Mouse (Mus musculus): ENCODE measurements around the gene Mad2l1.

The Mad2l1 gene

GRCm38 (mm10) chr6:66535028-66535862 is at the start of gene Mad2l1:
Gene Mad2l1, plus strand, starts transcription at chr6:66535390.
- peak; percentile 98 for DNase-seq (ENCODE audit: low spot score)

- DNase-seq (ENCODE audit: low spot score): no peak
Observed at GRCm38 (mm10) chr6:66493685-66494084, 41.5 kb upstream of the Mad2l1 start.

- no peak for DNase-seq (ENCODE audit: low spot score)
Observed at GRCm38 (mm10) chr6:66516368-66516767, 18.8 kb upstream of the Mad2l1 start.

- no peak for DNase-seq (ENCODE audit: low spot score)
Observed at GRCm38 (mm10) chr6:66528386-66528785, 6.8 kb upstream of the Mad2l1 start.

GRCm38 (mm10) chr6:66533241-66533640 is 1.9 kb upstream of the Mad2l1 start:
- DNase-seq (ENCODE audit: low spot score): peak; percentile 34

GRCm38 (mm10) chr6:66534366-66534941 is 736 bp upstream of the Mad2l1 start:
- DNase-seq (ENCODE audit: low spot score): no peak

- DNase-seq (ENCODE audit: low spot score): no peak
Observed at GRCm38 (mm10) chr6:66535966-66536365, 776 bp downstream of the Mad2l1 start.

- DNase-seq (ENCODE audit: low spot score): no peak
Observed at GRCm38 (mm10) chr6:66559996-66560395, 24.8 kb downstream of the Mad2l1 start, which contains the start of gene Vmn1r32. Gene Vmn1r32, minus strand, starts transcription at chr6:66560096.

- no peak for DNase-seq (ENCODE audit: low spot score)
Observed at GRCm38 (mm10) chr6:66595804-66596203, 60.6 kb downstream of the Mad2l1 start.
